Mouse (Mus musculus) midbrain, embryonic 13.5 days (tissue): ENCODE measurements at regions not wholly inside any gene's neighbourhood (a gene's known extent, or its start where the extent isn't known, plus 50 kb on each side); places are given as distances from the start of the nearest gene placed in this dataset.
"Not testable (repeated sequence)": the region's sequence is repeated elsewhere in the genome, so short reads cannot be mapped to it uniquely, and the experiment has no call there.

Source experiments
- ATAC-seq: fragments of 200-750 bp; cut with Nextera tagmentation; 2 replicates; pipeline ENCODE4 v1.8.0; 2017; ENCODE audit warnings: mild to moderate bottlenecking, moderate TSS enrichment, moderate library complexity
- H3K27ac ChIP-seq: fragments of 300-500 bp; sonication (generic); 2 replicates; pipeline ENCODE4 v1.5.1; 2015; ENCODE audit warnings: inconsistent platforms, mild to moderate bottlenecking, moderate library complexity
- H3K27me3 ChIP-seq: fragments of 300-500 bp; sonication (generic); 2 replicates; pipeline ENCODE4 v1.6.1; 2015; ENCODE audit warnings: mild to moderate bottlenecking, inconsistent platforms
- H3K36me3 ChIP-seq: fragments of 300-500 bp; sonication (generic); 2 replicates; pipeline ENCODE4 v1.6.1; 2015; ENCODE audit warnings: mild to moderate bottlenecking, inconsistent platforms
- H3K4me1 ChIP-seq: fragments of 300-500 bp; sonication (generic); replicated peaks from 2 replicates; pipeline ENCODE4 v1.6.1; 2015; ENCODE audit warnings: inconsistent platforms
- H3K4me2 ChIP-seq: fragments of 300-500 bp; sonication (generic); replicated peaks from 2 replicates; pipeline ENCODE4 v1.6.1; 2015; ENCODE audit warnings: moderate library complexity, mild to moderate bottlenecking, inconsistent platforms
- H3K4me3 ChIP-seq: fragments of 300-500 bp; sonication (generic); replicated peaks from 2 replicates; pipeline ENCODE4 v1.5.1; 2015; ENCODE audit warnings: mild to moderate bottlenecking, inconsistent platforms
- H3K9ac ChIP-seq: fragments of 300-500 bp; sonication (generic); replicated peaks from 2 replicates; pipeline ENCODE4 v1.6.1; 2015; ENCODE audit warnings: mild to moderate bottlenecking, inconsistent platforms
- H3K9me3 ChIP-seq: fragments of 300-500 bp; sonication (generic); 2 replicates; pipeline ENCODE4 v1.6.1; 2016; ENCODE audit warnings: mild to moderate bottlenecking, inconsistent platforms
- WGBS: fragments of 180-500 bp; shearing (Covaris S2); methylation state at CpG from one replicate; pipeline ENCODE4 v1.1.7; 2015; 5-methylcytosine and 5-hydroxymethylcytosine counted together

DNA sequence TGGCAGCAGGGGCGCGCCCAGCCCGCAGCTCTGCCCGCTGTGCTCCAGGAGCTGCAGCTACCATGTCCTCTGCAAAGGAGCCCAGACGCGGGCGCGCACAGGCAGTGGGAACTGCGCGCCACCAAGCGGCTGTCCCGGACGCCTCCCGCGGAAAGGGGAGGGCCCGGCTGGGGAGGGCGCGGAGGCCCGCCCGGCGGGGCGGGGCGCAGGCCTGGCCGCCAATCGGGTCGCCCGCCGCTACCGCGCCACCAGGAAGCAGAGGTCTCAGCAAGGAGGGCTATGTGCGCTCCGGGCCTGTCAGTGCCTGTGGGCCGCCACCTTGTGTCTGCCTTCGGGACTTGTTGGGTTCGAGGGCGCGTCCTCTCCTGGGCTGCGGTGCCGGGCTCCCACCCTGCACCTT lies 367.0 kb upstream of the Ywhaq start:
- Histone ChIP-seq H3K4me2 (peak overlapping the region; percentile 44), H3K4me3 (peak overlapping the region; percentile 36)
- 5% methylated on average over 23 of the region's 39 CpGs for WGBS
- not testable (repeated sequence) for H3K4me1 ChIP-seq, H3K27ac ChIP-seq, H3K36me3 ChIP-seq, H3K9me3 ChIP-seq, H3K27me3 ChIP-seq, H3K9ac ChIP-seq
- ATAC-seq = peak; percentile 77

DNA sequence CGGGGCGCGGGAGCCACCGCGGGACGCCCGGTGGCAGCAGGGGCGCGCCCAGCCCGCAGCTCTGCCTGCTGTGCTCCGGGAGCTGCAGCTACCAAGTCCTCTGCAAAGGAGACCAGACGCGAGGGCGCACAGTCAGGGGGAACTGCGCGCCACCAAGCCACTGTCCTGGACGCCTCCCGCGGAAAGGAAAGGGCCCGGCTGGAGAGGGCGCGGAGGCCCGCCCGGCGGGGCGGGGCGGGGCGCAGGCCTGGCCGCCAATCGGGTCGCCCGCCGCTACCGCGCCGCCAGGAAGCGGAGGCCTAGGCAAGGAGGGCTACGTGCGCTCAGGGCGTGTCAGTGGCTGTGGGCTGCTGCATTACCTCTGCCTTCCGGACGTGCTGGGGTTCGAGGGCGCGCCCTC lies 361.3 kb upstream of the Ywhaq start:
- not testable (repeated sequence) for H3K9ac ChIP-seq, H3K4me2 ChIP-seq, H3K27ac ChIP-seq, H3K9me3 ChIP-seq, H3K36me3 ChIP-seq, H3K4me3 ChIP-seq, H3K4me1 ChIP-seq, ATAC-seq, H3K27me3 ChIP-seq
- 3% methylated on average over 29 of the region's 45 CpGs for WGBS

DNA sequence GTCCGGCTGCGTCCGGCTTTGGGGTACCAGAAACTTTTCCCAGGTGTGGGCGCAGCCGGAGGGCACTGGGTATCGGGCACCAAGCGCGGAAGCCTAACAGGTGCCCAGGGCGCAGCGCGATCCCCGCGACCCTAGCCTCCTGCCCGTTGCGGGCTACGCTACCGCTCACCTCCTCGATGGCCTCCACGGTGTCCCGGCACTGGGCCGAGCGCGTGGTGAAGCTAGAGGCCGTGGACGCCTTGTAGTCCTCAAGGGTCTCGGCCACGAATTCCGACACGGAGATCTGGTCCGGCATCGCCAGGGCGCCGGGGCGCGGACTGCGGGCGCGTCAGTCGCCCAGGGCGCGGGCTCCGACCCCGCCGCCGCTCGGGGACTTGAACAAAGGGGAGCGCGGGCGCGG lies 360.9 kb upstream of the Ywhaq start:
- not testable (repeated sequence) for H3K9me3 ChIP-seq, H3K4me3 ChIP-seq, ATAC-seq, H3K4me2 ChIP-seq, H3K27ac ChIP-seq, H3K27me3 ChIP-seq, H3K36me3 ChIP-seq, H3K4me1 ChIP-seq, H3K9ac ChIP-seq
- whole genome bisulfite sequencing = 29% methylated on average over 48 of the region's 50 CpGs

DNA sequence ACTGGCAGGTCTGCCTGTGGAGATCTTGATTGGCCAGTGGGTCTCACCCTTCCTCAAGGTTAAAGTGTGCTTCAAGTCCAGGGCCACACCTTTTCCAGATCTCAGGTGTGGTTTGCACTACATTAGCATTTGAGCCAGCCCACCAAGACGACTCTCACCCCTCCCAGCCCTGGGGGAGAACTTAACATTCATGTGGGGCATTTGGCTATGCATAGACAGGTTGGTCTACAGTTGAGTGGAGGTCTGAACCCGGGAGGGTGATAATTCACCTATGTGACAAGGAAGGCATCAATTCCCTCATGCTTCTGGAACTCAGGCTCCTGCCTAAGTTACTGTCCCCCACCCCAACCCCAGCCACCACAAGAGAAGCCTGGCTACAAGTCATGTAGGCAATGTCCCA lies 350.3 kb upstream of the Ywhaq start:
- 76% methylated on average over 2 of the region's 2 CpGs for WGBS
- not testable (repeated sequence) for H3K4me1 ChIP-seq, H3K27ac ChIP-seq, H3K9me3 ChIP-seq, ATAC-seq, H3K36me3 ChIP-seq, H3K9ac ChIP-seq, H3K27me3 ChIP-seq, H3K4me2 ChIP-seq, H3K4me3 ChIP-seq
